Mouse (Mus musculus): ENCODE results near the gene Vmn1r47. TPM values are rescaled to one million over a fixed set of nuclear protein-coding genes. Genes with fewer than 3 reads are reported as not detected.
"Not testable (repeated sequence)": the region's sequence is repeated elsewhere in the genome, so short reads cannot be mapped to it uniquely, and the experiment has no call there.

Gene Vmn1r47
- total RNA-seq (2021) = not detected
- long read RNA-seq, experiment 1 = 0 reads
- long read RNA-seq, experiment 2 = 0 reads

DNA sequence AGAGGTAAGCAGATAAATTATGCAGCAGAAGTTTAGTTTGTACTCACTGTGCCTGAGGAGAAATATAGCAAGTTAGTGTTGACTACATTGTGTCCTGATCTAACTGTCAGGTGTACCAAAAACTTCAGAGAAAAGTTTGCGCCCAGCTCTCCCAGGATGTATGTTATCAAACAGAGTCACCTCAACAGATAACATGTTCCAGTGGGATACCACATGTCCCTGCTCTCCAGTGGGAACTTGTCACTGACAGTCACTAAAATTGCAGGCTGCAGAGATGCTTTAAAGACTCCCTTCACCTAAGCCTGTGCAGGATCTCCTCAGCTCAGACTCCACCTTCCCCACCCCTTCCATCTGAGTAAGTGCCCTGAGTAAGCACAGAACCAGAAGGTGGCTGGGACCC, at the start of gene Vmn1r47:
Gene Vmn1r47, plus strand, starts transcription at position 301 of the 400 bp plus-strand sequence.
- not testable (repeated sequence) for DNase-seq

DNA sequence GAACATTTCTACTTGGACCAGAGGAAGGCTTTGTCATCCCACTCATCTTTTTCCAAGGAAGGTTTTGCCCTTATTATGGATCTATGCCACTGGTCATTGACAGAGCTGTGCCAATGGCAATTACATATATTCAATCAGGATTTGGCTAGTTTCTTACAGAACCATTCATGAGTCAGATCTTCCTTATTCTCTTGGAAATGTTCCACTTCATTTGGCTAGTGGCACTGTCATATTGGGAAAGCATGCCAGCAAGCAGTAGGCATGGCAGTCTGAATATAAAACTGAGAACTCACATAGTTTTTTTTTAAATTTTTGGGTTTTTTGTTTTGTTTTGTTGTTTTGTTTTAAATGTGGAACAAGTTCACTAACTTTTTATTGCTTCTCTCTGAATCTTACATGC, 49.6 kb upstream of the Vmn1r47 start:
- no peak for DNase-seq

DNA sequence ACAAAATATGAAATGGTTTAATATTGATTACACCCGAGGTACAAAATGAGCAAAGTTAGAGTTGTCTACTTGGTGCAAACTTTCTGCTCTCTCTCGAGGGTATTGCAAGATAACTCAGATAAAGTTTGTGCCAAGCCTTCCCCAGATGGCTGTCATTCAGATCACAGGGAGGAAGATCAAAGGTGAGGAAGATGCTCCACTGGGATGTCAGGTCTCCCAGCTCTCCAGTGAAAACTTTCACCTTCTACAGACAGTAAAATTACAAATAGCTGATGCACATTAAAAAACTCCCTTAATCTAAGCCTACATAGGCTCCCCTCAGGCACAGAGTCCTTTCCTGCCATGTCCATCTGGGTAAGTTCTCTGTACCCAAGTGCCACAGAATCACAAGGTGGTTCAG, 46.9 kb upstream of the Vmn1r47 start, which contains the start of gene Vmn1r46:
Gene Vmn1r46, plus strand, starts transcription at position 301 of the 400 bp plus-strand sequence.
- no peak for DNase-seq

DNA sequence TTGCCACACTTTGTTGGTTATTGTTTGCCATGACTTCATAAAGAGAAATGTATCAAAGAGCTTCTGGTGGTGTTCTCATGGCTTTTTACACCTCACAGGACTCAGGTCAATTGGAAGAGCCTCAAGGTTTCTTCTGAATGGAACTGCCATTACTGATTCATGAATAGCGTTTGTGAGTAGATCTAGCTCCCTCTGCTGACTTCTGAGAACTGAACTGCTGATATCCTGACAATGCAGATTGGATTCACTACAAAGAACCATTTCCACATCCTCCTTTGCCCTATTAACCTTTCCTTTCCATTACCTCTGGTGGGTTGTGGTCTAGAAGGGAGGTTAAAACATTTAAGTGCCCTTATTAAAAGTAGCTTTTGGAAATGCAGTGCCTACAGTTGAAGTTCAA, 30.0 kb upstream of the Vmn1r47 start:
- DNase-seq = no peak

DNA sequence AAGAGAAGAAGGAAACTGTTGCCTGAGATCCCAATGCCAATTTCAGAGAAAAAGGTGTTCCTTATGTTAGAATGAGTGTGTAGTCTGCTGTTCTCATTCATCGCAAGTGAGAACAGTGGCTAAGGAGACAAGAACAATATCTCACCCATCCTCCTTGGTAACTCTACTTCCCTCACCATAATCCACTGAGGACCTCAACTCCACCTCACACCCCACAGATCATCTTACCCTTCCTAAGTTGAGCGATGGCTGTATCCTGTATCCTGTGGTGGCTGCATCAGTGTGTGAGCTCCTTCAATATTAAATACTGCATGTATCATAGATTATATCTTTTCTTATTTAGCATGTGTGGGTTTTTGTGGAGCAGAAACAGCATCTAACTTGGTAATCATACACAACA, 20.8 kb downstream of the Vmn1r47 start, which contains the start of gene Vmn1r48:
Gene Vmn1r48, minus strand, starts transcription at position 101 of the 400 bp plus-strand sequence.
- not testable (repeated sequence) for DNase-seq

Other genes starting within 250 kb of the Vmn1r47 start
- not detected for gene Vmn1r42, start 139.7 kb upstream of the Vmn1r47 start, total RNA-seq (2021)
- not detected for gene Vmn1r43, start 139.7 kb upstream of the Vmn1r47 start, total RNA-seq (2021)
- gene Vmn1r44, start 132.5 kb upstream of the Vmn1r47 start, total RNA-seq (2021) = not detected
- not detected for gene Vmn1r45, start 75.5 kb upstream of the Vmn1r47 start, total RNA-seq (2021)
- gene Vmn1r46, start 46.8 kb upstream of the Vmn1r47 start, total RNA-seq (2021) = not detected
- gene Vmn1r48, start 20.7 kb downstream of the Vmn1r47 start, total RNA-seq (2021) = not detected
- gene Vmn1r49, start 62.4 kb downstream of the Vmn1r47 start, total RNA-seq (2021) = not detected
- not detected for gene Vmn1r50, start 85.3 kb downstream of the Vmn1r47 start, total RNA-seq (2021)
- gene Vmn1r51, start 106.4 kb downstream of the Vmn1r47 start, total RNA-seq (2021) = not detected
- not detected for gene Vmn1r52, start 158.7 kb downstream of the Vmn1r47 start, total RNA-seq (2021)
- not detected for gene V1ra8, start 186.6 kb downstream of the Vmn1r47 start, total RNA-seq (2021)
- not detected for gene Vmn1r53, start 208.3 kb downstream of the Vmn1r47 start, total RNA-seq (2021)
- gene Vmn1r54, start 230.2 kb downstream of the Vmn1r47 start, total RNA-seq (2021) = not detected